ENCODE assay signal across 8 mouse cellular contexts in genomic region chr6:89090096-89090495, GRCm38 (mm10).
"Had no signal": no experiment of that assay in that cellular context is flagged by ENCODE, and none has a peak within 500 bp of the region (broad histone marks: within the 10 kb centered on the region; RNA-seq: fewer than 3 reads in every experiment).

No protein-coding gene starts in this region.

- DNase-seq: kidney, adult 11 months; kidney, adult 9 months; kidney, postnatal 4 days; lung, adult 2 months; lung, postnatal 36 days; midbrain, embryonic 14.5 days; retina, postnatal 1 day; thymus, postnatal 4 days had no signal
